Mouse (Mus musculus) heart, adult 18-20 months (tissue): ENCODE data around the gene Galnt9. TPM values are rescaled to one million over a fixed set of nuclear protein-coding genes. Genes with fewer than 3 reads are reported as not detected.

Experiments
- DNase-seq, 2 experiments: peaks; one replicate each; pipeline ENCODE4 v3.0.0; 2021 to 2022; ENCODE audit warnings: mixed read lengths in 1 of 2
- microRNA-seq, 2 experiments: library from miRNA; unstranded; fragments of <30 nt; microRNA quantifications; one replicate each; pipeline ENCODE4 v1.2.0; 2022
- total RNA-seq, 2 experiments: library from RNA; stranded (reverse); gene quantifications; 2 replicates each; pipeline ENCODE4 v1.2.3; 2021

The Galnt9 gene
- total RNA-seq, 2 experiments from 2014 or later = 0.13 TPM; not detected in 1

DNA sequence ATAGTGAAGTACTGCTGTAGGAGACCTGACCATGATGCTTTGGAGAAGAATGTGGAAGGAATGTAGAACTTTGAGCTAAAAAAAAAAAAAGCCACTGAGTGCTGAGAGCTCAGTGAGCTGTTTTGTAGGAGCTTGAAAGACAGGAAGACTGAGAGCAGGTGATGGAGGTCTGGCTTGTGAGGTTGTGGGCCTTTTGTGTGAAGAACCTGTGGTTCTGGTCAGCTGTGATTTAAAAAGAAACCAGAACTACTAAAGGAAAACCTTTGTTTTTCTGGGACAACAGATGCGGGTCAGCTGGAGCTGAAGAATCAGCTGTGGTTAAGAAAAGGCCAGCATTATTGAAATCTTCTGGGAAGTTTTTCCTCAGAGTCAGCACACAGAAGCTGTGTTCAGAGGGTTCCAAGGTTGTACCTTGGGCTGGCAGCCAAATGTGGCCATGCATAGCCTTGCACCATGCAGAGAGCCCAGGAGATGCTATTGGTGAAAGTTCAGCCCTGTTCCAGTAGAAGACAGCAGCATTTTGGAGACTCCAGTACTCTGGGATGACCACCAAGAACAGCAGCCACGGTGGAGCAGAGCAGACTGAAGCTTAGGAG lies 85.5 kb downstream of the Galnt9 start:
- no peak for DNase-seq

DNA sequence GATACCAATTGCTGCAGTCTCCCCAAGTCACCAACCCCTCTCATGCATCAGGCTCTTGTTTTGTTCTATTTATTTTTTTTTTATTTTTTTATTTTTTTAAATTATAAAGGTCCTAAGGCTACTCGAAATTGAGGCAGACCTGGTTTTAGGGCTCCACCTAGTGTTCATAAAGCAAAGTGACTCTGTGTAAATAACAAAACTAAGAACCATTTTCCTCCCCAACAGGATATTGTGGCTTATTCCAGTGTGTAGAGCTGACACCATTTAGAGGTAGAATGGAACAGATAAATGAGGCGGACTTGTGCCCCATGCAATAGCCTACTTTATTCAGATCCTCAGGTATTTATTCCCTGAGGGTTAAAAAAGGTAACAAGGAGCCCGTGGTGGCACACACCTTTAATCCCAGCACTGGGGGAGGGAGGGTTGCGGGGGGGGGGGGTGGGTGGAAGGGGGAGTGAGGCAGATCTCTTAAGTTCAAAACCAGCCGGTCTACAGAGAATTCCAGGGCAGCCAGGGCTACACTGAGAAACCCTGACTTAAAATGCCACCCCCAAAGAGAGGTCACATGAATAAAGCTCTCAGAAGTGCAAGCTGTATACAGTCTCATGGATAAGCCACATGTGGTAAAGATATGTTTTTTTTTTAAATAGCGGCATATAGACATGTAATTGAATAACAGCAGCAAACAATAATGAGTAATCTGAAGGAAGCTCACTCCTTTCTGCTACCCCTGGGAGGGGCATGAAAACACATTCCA lies 92.0 kb downstream of the Galnt9 start:
- peak in 1 of 2 experiments; percentile 42 for DNase-seq

DNA sequence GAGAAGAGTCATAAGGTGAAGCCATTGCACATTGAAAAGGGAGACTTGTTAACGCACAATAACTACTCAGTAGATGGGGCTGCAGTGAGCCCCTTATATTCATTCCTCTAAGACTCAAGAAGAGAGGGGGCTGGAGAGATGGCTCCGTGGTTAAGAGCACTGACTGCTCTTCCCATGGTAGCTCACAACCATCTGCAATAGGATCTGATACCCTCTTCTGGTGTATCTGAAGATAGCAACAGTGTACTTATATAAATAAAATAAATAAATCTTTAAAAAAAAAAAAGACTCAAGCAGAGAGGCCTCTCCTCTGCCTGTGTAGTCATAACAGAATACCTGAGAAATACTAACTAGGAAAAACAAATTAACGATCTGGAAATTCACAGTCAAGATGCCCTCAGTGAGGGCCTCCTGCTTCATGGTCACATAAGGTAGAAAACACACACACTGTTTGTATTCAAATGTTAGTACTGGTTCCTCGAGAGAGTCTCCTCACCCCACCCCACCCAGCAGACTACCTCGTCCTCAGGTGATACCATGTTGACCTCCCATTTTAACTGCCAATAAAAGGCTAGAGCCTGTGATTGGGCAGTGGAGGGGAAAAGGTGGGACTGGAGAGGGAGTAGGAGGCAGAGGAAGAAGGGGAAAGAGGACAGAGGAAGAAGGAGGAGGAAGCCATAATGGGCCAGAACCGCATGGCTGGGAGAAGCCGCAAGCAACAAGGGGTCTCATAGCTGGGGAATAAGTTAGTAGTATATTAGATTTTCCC lies 94.3 kb downstream of the Galnt9 start:
- DNase-seq = no peak

DNA sequence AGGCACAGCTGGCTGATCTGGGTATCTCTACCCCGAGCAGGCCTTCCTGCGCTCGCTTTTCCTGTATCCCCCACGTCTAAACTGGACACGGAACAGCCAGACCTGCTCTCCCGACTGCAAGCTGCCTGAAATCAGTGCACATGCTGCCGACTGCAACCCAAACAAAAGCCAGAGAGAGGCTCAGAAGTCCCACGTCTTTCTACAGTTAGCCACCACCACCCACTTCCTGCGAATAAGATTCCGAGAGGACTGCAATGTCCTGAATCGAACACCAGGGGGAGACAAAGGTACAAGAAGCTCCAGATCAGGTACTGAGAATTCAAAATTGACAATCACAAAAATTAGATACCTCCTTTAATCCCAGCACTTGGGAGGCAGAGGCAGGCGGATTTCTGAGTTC lies 95.3 kb downstream of the Galnt9 start:
- peak; percentile 72 to 84 for DNase-seq

DNA sequence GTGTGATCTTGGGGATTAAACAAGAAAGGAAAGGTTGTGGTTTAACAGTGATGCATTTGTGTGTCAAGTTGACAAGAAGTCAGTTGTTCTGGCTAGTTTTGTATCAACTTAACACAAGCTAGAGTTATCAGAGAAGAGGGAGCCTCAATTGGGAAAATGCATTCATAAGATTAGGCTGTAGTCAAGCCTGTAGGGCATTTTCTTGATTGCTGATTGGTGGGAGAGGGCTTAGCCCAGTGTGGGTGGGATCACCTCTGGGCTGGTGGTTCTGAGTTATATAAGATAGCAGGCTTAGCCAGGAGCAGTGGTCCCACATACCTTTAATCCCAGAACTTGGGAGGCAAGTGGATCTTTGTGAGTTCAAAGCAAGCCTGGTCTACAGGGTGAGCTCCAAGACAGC lies 102.2 kb downstream of the Galnt9 start:
- no peak for DNase-seq

DNA sequence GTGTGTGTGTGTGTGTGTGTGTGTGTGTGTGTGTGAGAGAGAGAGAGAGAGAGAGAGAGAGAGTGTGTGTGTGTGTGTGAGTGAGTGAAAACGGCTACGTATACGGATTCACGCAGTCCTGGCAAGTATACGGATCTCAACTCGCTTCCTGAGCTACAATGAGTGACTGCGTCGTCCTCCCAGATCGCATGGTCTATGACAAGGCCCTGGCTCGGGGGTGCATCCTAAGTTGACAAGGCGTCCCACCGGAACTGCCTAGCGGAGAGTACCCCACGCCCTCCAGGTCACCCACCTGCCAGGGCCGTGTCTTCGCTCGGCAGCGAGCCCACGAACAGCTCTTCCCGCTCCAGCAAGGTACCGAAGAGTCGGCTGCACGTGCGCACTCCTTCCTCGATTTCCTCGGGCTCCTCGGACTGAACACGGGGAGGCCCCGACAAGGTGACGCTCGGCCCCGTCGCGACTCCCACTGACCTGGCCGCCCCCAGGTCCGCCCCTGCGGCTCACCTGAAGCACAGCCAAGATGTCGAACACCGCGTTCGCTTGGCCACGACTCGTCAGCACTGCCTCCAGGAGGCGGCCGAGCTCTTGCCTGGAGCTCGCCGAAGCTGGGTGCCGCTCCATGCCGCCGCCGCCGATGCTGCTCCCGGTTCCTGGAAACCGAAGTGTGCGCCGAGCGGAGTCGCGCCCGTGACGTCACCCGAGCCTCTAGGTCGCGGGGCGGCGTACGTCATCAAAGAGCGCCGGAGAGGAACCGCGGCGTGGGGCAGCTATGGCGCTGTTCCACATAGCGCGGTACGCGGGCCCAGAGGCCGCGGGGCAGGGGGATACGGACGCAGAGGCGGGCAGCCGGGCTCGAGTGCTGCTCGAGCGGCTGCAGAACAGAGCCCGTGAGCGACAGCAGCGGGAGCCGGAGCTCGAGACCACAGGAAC lies 108.8 kb downstream of the Galnt9 start, which contains the start of the genes Noc4l and Ddx51:
TSS of gene Noc4l (minus strand) at position 699 of the 930 bp plus-strand sequence.
TSS of gene Ddx51 (plus strand) at position 733 of the 930 bp plus-strand sequence.
- DNase-seq = peak; percentile 93 to 95

DNA sequence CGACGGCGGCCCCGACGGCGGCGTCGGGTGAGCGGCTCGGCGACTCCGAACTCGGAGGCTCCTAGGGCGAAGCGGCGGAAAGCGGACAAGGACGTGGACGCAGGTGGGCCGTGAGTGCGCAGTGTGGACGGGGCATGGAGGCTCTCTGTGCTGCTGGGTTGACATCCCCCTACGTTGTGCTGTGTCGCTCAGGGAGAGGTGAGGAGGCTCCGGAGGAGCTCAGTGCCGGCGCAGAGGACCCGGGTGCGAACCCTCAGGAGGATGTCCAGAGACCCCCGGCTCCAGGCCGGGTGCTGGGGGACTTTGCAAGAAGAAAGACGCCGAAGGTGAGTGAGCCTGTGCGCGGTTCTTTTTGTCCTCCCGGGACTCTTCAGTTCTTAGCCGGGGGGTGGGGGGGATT lies 109.5 kb downstream of the Galnt9 start:
- no peak for DNase-seq

DNA sequence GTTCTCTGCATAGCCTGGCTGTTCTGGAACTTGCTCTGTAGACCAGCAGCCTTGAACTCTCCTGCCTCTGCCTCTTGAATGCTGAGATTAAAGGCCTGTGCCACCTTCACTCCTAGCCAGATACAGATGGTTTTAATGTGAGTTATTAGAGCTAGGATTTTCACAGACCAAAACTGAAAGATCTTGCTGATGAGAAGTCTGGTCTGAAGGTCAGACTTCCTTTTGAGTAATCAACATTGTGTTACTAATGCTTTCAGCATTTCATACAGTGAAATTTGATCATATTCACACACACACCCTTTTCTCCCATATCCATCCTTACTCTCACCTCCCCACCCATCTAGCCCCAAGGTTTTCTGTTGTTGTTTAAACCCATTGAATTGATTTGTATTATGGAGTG lies 115.5 kb downstream of the Galnt9 start:
- no peak for DNase-seq

DNA sequence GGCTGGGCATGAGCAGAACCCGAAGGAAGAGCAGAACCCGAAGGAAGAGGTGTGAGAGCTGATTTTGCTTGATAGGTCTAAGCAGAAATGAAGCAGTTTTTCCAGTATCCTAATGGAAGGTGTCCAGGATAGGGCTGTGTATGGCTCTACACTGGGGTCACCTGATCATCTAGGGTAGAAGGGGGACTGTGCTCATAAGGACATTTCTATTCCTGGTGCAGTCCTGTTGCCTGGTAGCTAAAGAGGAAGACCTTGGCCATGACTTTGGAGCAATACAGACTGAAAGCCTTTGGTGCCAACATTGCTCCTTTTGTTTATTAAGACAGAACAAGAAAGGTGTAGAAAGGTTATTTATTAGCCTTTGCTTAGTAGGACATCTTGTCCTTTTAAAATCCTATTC lies 119.9 kb downstream of the Galnt9 start:
- peak in 1 of 2 experiments; percentile 55 for DNase-seq

DNA sequence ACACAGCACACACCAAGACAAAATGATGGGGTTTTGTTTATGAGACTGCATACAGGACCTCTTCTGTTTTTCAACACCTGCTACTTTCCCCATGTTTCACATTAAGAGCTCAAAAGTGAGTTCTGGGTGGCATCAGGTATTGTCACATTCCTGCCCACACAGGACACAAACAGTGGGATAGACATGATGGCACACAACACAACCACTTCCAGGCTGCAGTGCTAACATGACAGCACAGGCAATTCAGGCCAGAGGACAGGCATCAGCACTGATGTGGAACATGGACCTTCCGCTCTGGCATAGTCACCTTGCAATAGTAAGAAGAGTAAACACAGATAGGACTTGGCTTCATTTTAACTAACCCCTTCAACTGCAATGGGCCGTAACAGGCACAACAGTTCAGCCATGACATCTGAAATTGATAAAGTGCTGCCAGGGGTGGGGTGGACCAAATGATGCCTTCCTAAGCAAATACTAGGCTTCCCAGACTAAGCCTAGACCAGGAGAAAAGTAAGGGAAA lies 120.7 kb downstream of the Galnt9 start:
- no peak for DNase-seq

DNA sequence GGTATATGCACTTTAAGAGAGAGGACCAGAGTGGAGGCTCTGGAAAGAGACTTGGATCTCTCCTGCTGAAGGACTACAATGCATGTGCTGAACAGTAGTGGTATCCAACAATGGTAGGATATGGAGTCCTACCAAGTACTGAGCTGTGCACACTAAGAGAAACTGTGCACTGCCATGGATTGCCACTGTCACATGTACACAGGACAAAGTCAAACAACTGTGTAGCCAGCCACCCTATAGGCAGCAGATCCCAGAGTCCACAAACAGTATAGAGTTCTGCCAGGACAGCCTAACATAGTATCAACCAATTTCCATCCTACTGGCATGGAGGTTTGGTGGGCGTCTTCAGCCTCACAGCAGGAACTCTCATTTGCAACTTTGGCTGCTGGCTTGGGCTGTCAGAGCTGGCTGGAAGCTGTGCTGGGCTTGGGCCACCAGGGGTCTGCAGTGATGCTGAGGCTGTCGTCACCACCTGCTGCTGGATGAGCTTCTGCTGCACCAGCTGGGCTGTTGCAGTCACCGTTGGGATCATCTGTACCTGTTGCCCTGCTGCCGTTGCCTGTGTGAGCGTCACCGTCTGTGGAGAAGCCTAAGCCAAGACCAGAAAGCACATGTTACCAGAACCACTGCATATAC lies 121.4 kb downstream of the Galnt9 start:
- DNase-seq = no peak

Small RNAs within 50 kb of the gene (microRNA-seq; reads per million reads assigned to microRNA genes)
- 0 reads per million in 2 experiments for gene Mir7026

Other genes with a start within 250 kb of the Galnt9 start
- not detected for gene P2rx2, start 201.1 kb upstream of the Galnt9 start, total RNA-seq
- gene Lrcol1, start 199.6 kb upstream of the Galnt9 start, total RNA-seq = not detected
- 10 to 100 TPM; 44.9 to 50.1 TPM for gene Fbrsl1, start 95.9 kb upstream of the Galnt9 start, total RNA-seq
- 10 to 100 TPM; 13.6 to 14.4 TPM for gene Noc4l, start 109.1 kb downstream of the Galnt9 start, total RNA-seq
- gene Ddx51, start 109.1 kb downstream of the Galnt9 start, total RNA-seq = 10 to 100 TPM in 1 of 2 experiments, 1 to 10 TPM in 1; 9.4 to 10.3 TPM
- 10 to 100 TPM; 30.0 to 33.5 TPM for gene Ep400, start 226.4 kb downstream of the Galnt9 start, total RNA-seq
- gene Pus1, start 236.3 kb downstream of the Galnt9 start, total RNA-seq = 10 to 100 TPM; 23.2 to 23.8 TPM